Mouse (Mus musculus) bone marrow, adult 2 months (tissue): ENCODE measurements around the gene Wdr17.

Experiments used
- CTCF ChIP-seq: fragments of 200-500 bp; IDR thresholded peaks from 2 replicates; pipeline ENCODE4 v1.5.1; 2011; ENCODE audit warnings: low read length, control low read depth; ENCODE audit not compliant: control insufficient read depth, insufficient read depth
- POLR2A ChIP-seq: fragments of 200-500 bp; IDR thresholded peaks from 2 replicates; pipeline ENCODE4 v1.6.1; 2011; ENCODE audit warnings: low read depth, mild to moderate bottlenecking, control low read depth, low read length, borderline replicate concordance; ENCODE audit not compliant: control insufficient read depth

DNA sequence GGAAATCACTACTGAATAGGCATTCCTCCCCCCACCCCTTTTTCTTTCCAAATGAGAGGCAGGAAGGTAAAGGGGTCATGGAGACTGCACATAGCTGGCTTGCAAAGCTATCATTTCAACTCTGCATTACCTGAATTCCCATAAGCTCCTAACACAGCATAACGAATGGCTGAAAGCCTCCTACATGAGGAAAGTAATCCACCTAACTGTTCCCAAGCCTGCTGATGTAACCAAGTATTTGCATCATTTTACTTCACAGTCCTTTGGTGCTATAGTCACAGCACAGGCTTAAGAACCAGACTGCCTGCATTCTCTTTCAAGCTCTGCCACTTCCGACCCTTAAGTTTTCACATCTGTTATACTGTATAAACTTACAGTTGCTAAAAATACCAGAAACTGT is 45.3 kb upstream of the Wdr17 start:
- TF ChIP-seq CTCF (no peak), POLR2A (no peak)
